Comparison of ENCODE assay signal across 14 mouse cellular contexts in the genomic region with DNA sequence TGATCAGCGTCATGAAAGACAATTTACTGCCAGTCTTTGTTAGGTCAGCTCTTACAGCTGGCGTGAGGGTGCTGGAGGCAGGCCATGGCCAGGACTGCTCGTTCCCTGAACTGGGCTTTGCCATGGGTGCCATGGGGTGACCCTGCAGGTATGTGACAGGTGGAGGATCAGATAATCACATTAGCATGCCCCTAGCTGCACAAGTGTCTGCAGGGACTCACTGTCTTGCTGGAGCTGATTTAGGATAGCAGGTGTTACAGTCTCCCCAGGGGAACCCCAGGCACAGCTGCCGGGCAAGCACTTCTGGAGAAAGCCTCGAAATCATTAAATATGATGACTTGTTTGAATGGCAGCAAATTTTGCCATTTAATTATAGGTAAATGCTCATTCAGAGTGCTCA.
DNase-seq lines count a peak whose midpoint lies in the region; ATAC-seq and TF ChIP-seq lines count a peak whose summit lies in the region.
"Had no signal": no experiment of that assay in that cellular context is flagged by ENCODE, and none has a peak within 500 bp of the region (broad histone marks: within the 10 kb centered on the region; RNA-seq: fewer than 3 reads in every experiment).

No protein-coding gene starts in this region.

- no peak overlapping the region for H3K4me3 ChIP-seq in forebrain, embryonic 12.5 days (replicated peaks)
- H3K4me3 ChIP-seq in forebrain, embryonic 15.5 days, result no peak overlapping the region
- H3K4me3 ChIP-seq in hindbrain, embryonic 11.5 days (ENCODE audit: low read depth, low read length), result no peak overlapping the region
- H3K4me3 ChIP-seq in midbrain, embryonic 10.5 days, result no peak overlapping the region
- H3K4me3 ChIP-seq in neural tube, embryonic 14.5 days (ENCODE audit: low read depth, low read length), result no peak overlapping the region
- H3K4me3 ChIP-seq in thymus, adult 2 months (ENCODE audit: control insufficient read depth, insufficient read depth, low read length), result no peak overlapping the region
- H3K4me3 ChIP-seq: embryonic facial prominence, embryonic 13.5 days; intestine, embryonic 15.5 days; limb, embryonic 12.5 days had no signal

- DNase-seq in hindbrain, embryonic 11.5 days (ENCODE audit: low spot score), result peak; percentile 46
- peak; percentile 14 for DNase-seq in midbrain, embryonic 10.5 days (ENCODE audit: low spot score)
- DNase-seq in thymus, adult 2 months, result no peak
- DNase-seq in right cerebral cortex, postnatal 36 days (ENCODE audit: low spot score in 2 of 2), result no peak
- DNase-seq: kidney, postnatal 10 days; lung, adult 18-20 months; thymus, postnatal 14 days had no signal

- H3K27ac ChIP-seq in forebrain, embryonic 12.5 days, result no peak overlapping the region
- no peak overlapping the region for H3K27ac ChIP-seq in forebrain, embryonic 15.5 days (replicated peaks)
- no peak overlapping the region for H3K27ac ChIP-seq in hindbrain, embryonic 11.5 days (ENCODE audit: low read depth, low read length)
- H3K27ac ChIP-seq in midbrain, embryonic 10.5 days (replicated peaks), result no peak overlapping the region
- no peak overlapping the region for H3K27ac ChIP-seq in neural tube, embryonic 14.5 days (ENCODE audit: low read depth, low read length)
- no peak overlapping the region for H3K27ac ChIP-seq in thymus, adult 2 months (ENCODE audit: control insufficient read depth, insufficient read depth, low read length)
- H3K27ac ChIP-seq: embryonic facial prominence, embryonic 13.5 days; intestine, embryonic 15.5 days; limb, embryonic 12.5 days had no signal

- H3K4me1 ChIP-seq in forebrain, embryonic 12.5 days, result peaks cover 4% of the 10 kb centered on the region; the same call in 1 of the 2 replicates
- H3K4me1 ChIP-seq in forebrain, embryonic 15.5 days, result no peaks in the 10 kb centered on the region
- no peaks in the 10 kb centered on the region for H3K4me1 ChIP-seq in hindbrain, embryonic 11.5 days (replicated peaks; ENCODE audit: control insufficient read depth, insufficient read depth, low read length)
- H3K4me1 ChIP-seq in midbrain, embryonic 10.5 days, result no peaks in the 10 kb centered on the region; the same call in 1 of the 2 replicates
- H3K4me1 ChIP-seq in neural tube, embryonic 14.5 days (ENCODE audit: control insufficient read depth, insufficient read depth, low read length), result no peaks in the 10 kb centered on the region
- H3K4me1 ChIP-seq in thymus, adult 2 months (replicated peaks; ENCODE audit: control insufficient read depth, insufficient read depth, low read length), result no peaks in the 10 kb centered on the region
- H3K4me1 ChIP-seq: embryonic facial prominence, embryonic 13.5 days; intestine, embryonic 15.5 days; limb, embryonic 12.5 days had no signal

- no peak overlapping the region for H3K4me2 ChIP-seq in forebrain, embryonic 12.5 days
- no peak overlapping the region for H3K4me2 ChIP-seq in forebrain, embryonic 15.5 days (replicated peaks)
- H3K4me2 ChIP-seq in hindbrain, embryonic 11.5 days (replicated peaks; ENCODE audit: low read depth, low read length), result no peak overlapping the region
- H3K4me2 ChIP-seq in neural tube, embryonic 14.5 days (ENCODE audit: low read depth, low read length), result no peak overlapping the region
- H3K4me2 ChIP-seq: embryonic facial prominence, embryonic 13.5 days; intestine, embryonic 15.5 days; limb, embryonic 12.5 days had no signal

- no peaks in the 10 kb centered on the region for H3K36me3 ChIP-seq in forebrain, embryonic 12.5 days (replicated peaks)
- H3K36me3 ChIP-seq in forebrain, embryonic 15.5 days, result no peaks in the 10 kb centered on the region
- no peaks in the 10 kb centered on the region for H3K36me3 ChIP-seq in hindbrain, embryonic 11.5 days (ENCODE audit: control insufficient read depth, insufficient read depth, low read length)
- no peaks in the 10 kb centered on the region for H3K36me3 ChIP-seq in midbrain, embryonic 10.5 days
- no peaks in the 10 kb centered on the region for H3K36me3 ChIP-seq in neural tube, embryonic 14.5 days (ENCODE audit: control insufficient read depth, insufficient read depth, low read length)
- H3K36me3 ChIP-seq in thymus, adult 2 months (ENCODE audit: control insufficient read depth, insufficient read depth, low read length), result no peaks in the 10 kb centered on the region
- H3K36me3 ChIP-seq: embryonic facial prominence, embryonic 13.5 days; intestine, embryonic 15.5 days; limb, embryonic 12.5 days had no signal

- ATAC-seq in forebrain, embryonic 12.5 days (ENCODE audit: low FRiP score), result peak; percentile 54
- ATAC-seq in forebrain, embryonic 15.5 days (replicated peaks), result no peak
- ATAC-seq in hindbrain, embryonic 11.5 days (ENCODE audit: low FRiP score), result peak; percentile 82
- peak; percentile 72; the same call in 1 of the 2 replicates for ATAC-seq in neural tube, embryonic 14.5 days (ENCODE audit: low read depth)
- ATAC-seq: intestine, embryonic 15.5 days had no signal

- TF ChIP-seq CTCF in thymus, adult 2 months (IDR thresholded peaks at IDR 0.05; ENCODE audit: borderline replicate concordance, control insufficient read depth, extremely low read depth, insufficient read depth, low read length, poor library complexity), result no peak

- TF ChIP-seq POLR2A in thymus, adult 2 months (IDR thresholded peaks at IDR 0.05; ENCODE audit: control insufficient read depth, extremely low read depth, insufficient read depth, low read length, poor library complexity), result no peak

- 48% methylated on average over 5 of the region's 5 CpGs for WGBS in forebrain, embryonic 12.5 days
- WGBS in forebrain, embryonic 15.5 days, result 30% methylated on average over 5 of the region's 5 CpGs
- WGBS in hindbrain, embryonic 11.5 days, result 54% methylated on average over 5 of the region's 5 CpGs
- WGBS in midbrain, embryonic 10.5 days, result 77% methylated on average over 5 of the region's 5 CpGs
- WGBS in neural tube, embryonic 14.5 days, result 18% methylated on average over 5 of the region's 5 CpGs
- 93% methylated on average over 5 of the region's 5 CpGs for WGBS in thymus, adult 2 months

- H3K27me3 ChIP-seq in forebrain, embryonic 12.5 days, result no peaks in the 10 kb centered on the region
- H3K27me3 ChIP-seq in forebrain, embryonic 15.5 days, result no peaks in the 10 kb centered on the region
- H3K27me3 ChIP-seq in hindbrain, embryonic 11.5 days (ENCODE audit: control insufficient read depth, insufficient read depth, low read length), result no peaks in the 10 kb centered on the region
- H3K27me3 ChIP-seq in midbrain, embryonic 10.5 days (ENCODE audit: low read depth, poor library complexity, severe bottlenecking), result no peaks in the 10 kb centered on the region
- no peaks in the 10 kb centered on the region for H3K27me3 ChIP-seq in neural tube, embryonic 14.5 days (ENCODE audit: control insufficient read depth, insufficient read depth, low read length)
- H3K27me3 ChIP-seq in thymus, adult 2 months (ENCODE audit: control insufficient read depth, insufficient read depth, low read length), result no peaks in the 10 kb centered on the region
- H3K27me3 ChIP-seq: CH12.LX; embryonic facial prominence, embryonic 13.5 days; intestine, embryonic 15.5 days; limb, embryonic 12.5 days had no signal

- H3K9me3 ChIP-seq in forebrain, embryonic 12.5 days, result no peaks in the 10 kb centered on the region
- H3K9me3 ChIP-seq in forebrain, embryonic 15.5 days, result no peaks in the 10 kb centered on the region
- no peaks in the 10 kb centered on the region for H3K9me3 ChIP-seq in hindbrain, embryonic 11.5 days (ENCODE audit: control insufficient read depth, low read length)
- no peaks in the 10 kb centered on the region for H3K9me3 ChIP-seq in midbrain, embryonic 10.5 days (replicated peaks)
- no peaks in the 10 kb centered on the region for H3K9me3 ChIP-seq in neural tube, embryonic 14.5 days (ENCODE audit: control insufficient read depth, low read length)
- H3K9me3 ChIP-seq: embryonic facial prominence, embryonic 13.5 days; intestine, embryonic 15.5 days; limb, embryonic 12.5 days had no signal

- H3K9ac ChIP-seq in forebrain, embryonic 12.5 days, result no peak overlapping the region
- no peak overlapping the region for H3K9ac ChIP-seq in forebrain, embryonic 15.5 days (replicated peaks)
- no peak overlapping the region for H3K9ac ChIP-seq in hindbrain, embryonic 11.5 days (ENCODE audit: low read depth, low read length)
- H3K9ac ChIP-seq in neural tube, embryonic 14.5 days (replicated peaks; ENCODE audit: low read depth, low read length), result no peak overlapping the region
- H3K9ac ChIP-seq: embryonic facial prominence, embryonic 13.5 days; intestine, embryonic 15.5 days; limb, embryonic 12.5 days had no signal

Comparison
In these comparisons a context has a peak if more than half of its experiments do, and no peak if none do; other contexts are left out.
1. DNase-seq: peak in hindbrain, embryonic 11.5 days (single experiment) and midbrain, embryonic 10.5 days (single experiment); none in thymus, adult 2 months (single experiment) and right cerebral cortex, postnatal 36 days (0 of 2).